ENCODE assay signal across 9 mouse cellular contexts in the genomic region with DNA sequence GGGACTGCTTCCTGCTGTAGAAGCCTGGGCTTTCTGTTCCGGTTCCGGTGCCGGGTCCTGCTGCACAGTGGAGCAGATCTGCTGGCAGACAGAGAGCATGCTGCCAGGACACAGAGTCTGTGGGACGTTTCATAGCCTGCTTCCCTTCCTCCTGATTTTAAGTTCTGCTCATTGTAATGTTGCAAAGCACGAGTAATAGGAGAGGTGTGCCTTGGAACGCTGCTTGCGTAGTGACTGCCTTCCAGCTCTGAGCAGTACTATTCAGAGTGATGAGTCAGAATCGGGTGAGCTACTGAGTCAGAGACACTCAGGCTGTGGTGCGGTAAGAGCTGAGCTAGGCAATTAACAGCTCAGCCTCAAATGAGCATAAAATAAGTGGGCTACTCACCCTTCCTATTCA. TPM values are rescaled to one million over a fixed set of nuclear protein-coding genes. Genes with fewer than 3 reads are reported as not detected.
DNase-seq lines count a peak whose midpoint lies in the region; ATAC-seq and TF ChIP-seq lines count a peak whose summit lies in the region.
"Had no signal": no experiment of that assay in that cellular context is flagged by ENCODE, and none has a peak within 500 bp of the region (broad histone marks: within the 10 kb centered on the region; RNA-seq: fewer than 3 reads in every experiment).

No protein-coding gene starts in this region.

- no peak overlapping the region for H3K4me3 ChIP-seq in limb, embryonic 10.5 days
- no peak overlapping the region for H3K4me3 ChIP-seq in thymus, adult 2 months (ENCODE audit: control insufficient read depth, insufficient read depth, low read length)
- H3K4me3 ChIP-seq in heart, embryonic 11.5 days (ENCODE audit: low read depth, low read length), result no peak overlapping the region

- no peak overlapping the region for H3K27ac ChIP-seq in limb, embryonic 10.5 days
- H3K27ac ChIP-seq in thymus, adult 2 months (ENCODE audit: control insufficient read depth, insufficient read depth, low read length), result no peak overlapping the region
- H3K27ac ChIP-seq in heart, embryonic 11.5 days (ENCODE audit: low read depth, low read length), result no peak overlapping the region
- H3K27ac ChIP-seq: kidney, postnatal 0 days had no signal

- peaks cover 11% of the 10 kb centered on the region for H3K4me1 ChIP-seq in limb, embryonic 10.5 days
- H3K4me1 ChIP-seq in thymus, adult 2 months (replicated peaks; ENCODE audit: control insufficient read depth, insufficient read depth, low read length), result peaks cover 8% of the 10 kb centered on the region; the same call in 1 of the 2 replicates
- peaks cover 11% of the 10 kb centered on the region for H3K4me1 ChIP-seq in heart, embryonic 11.5 days (ENCODE audit: control insufficient read depth, insufficient read depth, low read length)

- H3K27me3 ChIP-seq in limb, embryonic 10.5 days (ENCODE audit: low read depth, poor library complexity, severe bottlenecking), result no peaks in the 10 kb centered on the region
- no peaks in the 10 kb centered on the region for H3K27me3 ChIP-seq in thymus, adult 2 months (ENCODE audit: control insufficient read depth, insufficient read depth, low read length)
- no peaks in the 10 kb centered on the region for H3K27me3 ChIP-seq in heart, embryonic 11.5 days (ENCODE audit: control insufficient read depth, insufficient read depth, low read length)

- no peak for TF ChIP-seq CTCF in thymus, adult 2 months (IDR thresholded peaks at IDR 0.05; ENCODE audit: borderline replicate concordance, control insufficient read depth, extremely low read depth, insufficient read depth, low read length, poor library complexity)

- H3K9ac ChIP-seq in heart, embryonic 11.5 days (ENCODE audit: low read depth, low read length), result no peak overlapping the region

- H3K36me3 ChIP-seq in limb, embryonic 10.5 days, result no peaks in the 10 kb centered on the region
- no peaks in the 10 kb centered on the region for H3K36me3 ChIP-seq in thymus, adult 2 months (ENCODE audit: control insufficient read depth, insufficient read depth, low read length)
- H3K36me3 ChIP-seq in heart, embryonic 11.5 days (ENCODE audit: control insufficient read depth, insufficient read depth, low read length), result no peaks in the 10 kb centered on the region

- H3K9me3 ChIP-seq in limb, embryonic 10.5 days (replicated peaks), result no peaks in the 10 kb centered on the region
- H3K9me3 ChIP-seq in heart, embryonic 11.5 days (replicated peaks; ENCODE audit: control insufficient read depth, low read length), result no peaks in the 10 kb centered on the region

- no peak for DNase-seq in frontal cortex, postnatal 10 days (ENCODE audit: low spot score in 2 of 2)
- DNase-seq in 3134 (ENCODE audit: extremely low read depth, insufficient read length, low spot score), result peak; percentile 83
- peak; percentile 29 for DNase-seq in adrenal gland, postnatal 25 days
- peak; percentile 66 to 74 for DNase-seq in left cerebral cortex, adult 9 months (ENCODE audit: low spot score in 2 of 2)
- no peak for DNase-seq in limb, embryonic 10.5 days (ENCODE audit: low spot score)
- no peak for DNase-seq in thymus, adult 2 months

- 94% methylated on average over 9 of the region's 9 CpGs for WGBS in limb, embryonic 10.5 days
- WGBS in thymus, adult 2 months, result 77% methylated on average over 9 of the region's 9 CpGs
- 84% methylated on average over 9 of the region's 9 CpGs for WGBS in heart, embryonic 11.5 days (ENCODE audit: insufficient replicate concordance)

- H3K4me2 ChIP-seq in heart, embryonic 11.5 days, result no peak overlapping the region

- TF ChIP-seq POLR2A in thymus, adult 2 months (IDR thresholded peaks at IDR 0.05; ENCODE audit: control insufficient read depth, extremely low read depth, insufficient read depth, low read length, poor library complexity), result no peak

- peak; percentile 95 for ATAC-seq in frontal cortex, adult (ENCODE audit: low TSS enrichment)
- ATAC-seq in heart, embryonic 11.5 days (replicated peaks; ENCODE audit: insufficient number of reproducible peaks, low FRiP score, low TSS enrichment), result no peak

RNA-seq across cellular contexts. Expression of a gene that starts 26.9 kb away (rescaled TPM):
- total RNA-seq in adrenal gland, postnatal 25 days (2021), result 151 and 228 TPM in 2 replicates
- polyA plus RNA-seq in limb, embryonic 10.5 days (2016; fragmentation: Nextera tagmentation; extraction: Ambion mirVana), result 3.0 and 3.8 TPM in 2 replicates
- 37.0 and 40.5 TPM in 2 replicates for polyA plus RNA-seq in thymus, adult 2 months (2012; rRNA removed)
- 11.4 and 12.6 TPM in 2 replicates for polyA plus RNA-seq in heart, embryonic 11.5 days (2014; fragmentation: Nextera tagmentation; extraction: Ambion mirVana)

RNA-seq across cellular contexts. Expression of a gene that starts 56.0 kb away (rescaled TPM):
- total RNA-seq in adrenal gland, postnatal 25 days (2021), result 8.7 and 16.0 TPM in 2 replicates
- 72.0 and 80.2 TPM in 2 replicates for polyA plus RNA-seq in limb, embryonic 10.5 days (2016; fragmentation: Nextera tagmentation; extraction: Ambion mirVana)
- polyA plus RNA-seq in thymus, adult 2 months (2012; rRNA removed), result 12.0 and 16.9 TPM in 2 replicates
- 55.9 and 61.0 TPM in 2 replicates for polyA plus RNA-seq in heart, embryonic 11.5 days (2014; fragmentation: Nextera tagmentation; extraction: Ambion mirVana)

Comparison
In these comparisons a context has a peak if more than half of its experiments do, and no peak if none do; other contexts are left out.
1. DNase-seq: peak in 3134 (single experiment), adrenal gland, postnatal 25 days (single experiment) and left cerebral cortex, adult 9 months (2 of 2); none in frontal cortex, postnatal 10 days (0 of 2), limb, embryonic 10.5 days (single experiment) and thymus, adult 2 months (single experiment).